Mouse (Mus musculus): ENCODE results near the gene Otud6a. TPM values are rescaled to one million over a fixed set of nuclear protein-coding genes. Genes with fewer than 3 reads are reported as not detected.

The Otud6a gene
- polyA plus RNA-seq, 1 experiment: not detected

GRCm38 (mm10) chrX:100443532-100443931, 14.7 kb downstream of the Otud6a start:
- Histone ChIP-seq H3K27ac (ENCODE audit: insufficient read depth, low read depth, low read length) (no peak overlapping the region), H3K4me1 (ENCODE audit: control insufficient read depth, insufficient read depth, low read length) (no peaks in the 10 kb centered on the region), H3K4me3 (ENCODE audit: insufficient read depth, low read length) (no peak overlapping the region)
- no peak for TF ChIP-seq CTCF (IDR thresholded peaks at IDR 0.05; ENCODE audit: low read depth, low read length)
- no peak for TF ChIP-seq POLR2A (IDR thresholded peaks at IDR 0.05; ENCODE audit: borderline replicate concordance, low read depth, low read length)

GRCm38 (mm10) chrX:100468047-100468446, 39.2 kb downstream of the Otud6a start:
- TF ChIP-seq CTCF (IDR thresholded peaks at IDR 0.05; ENCODE audit: low read depth, low read length) (no peak), POLR2A (IDR thresholded peaks at IDR 0.05; ENCODE audit: borderline replicate concordance, low read depth, low read length) (no peak)
- Histone ChIP-seq H3K4me3 (ENCODE audit: insufficient read depth, low read length) (no peak overlapping the region), H3K4me1 (ENCODE audit: control insufficient read depth, insufficient read depth, low read length) (no peaks in the 10 kb centered on the region), H3K27ac (ENCODE audit: insufficient read depth, low read depth, low read length) (no peak overlapping the region)

GRCm38 (mm10) chrX:100470126-100470525, 41.3 kb downstream of the Otud6a start:
- no peaks in the 10 kb centered on the region for H3K4me1 ChIP-seq (ENCODE audit: control insufficient read depth, insufficient read depth, low read length)
- no peak overlapping the region for H3K4me3 ChIP-seq (ENCODE audit: insufficient read depth, low read length)
- TF ChIP-seq CTCF (IDR thresholded peaks at IDR 0.05; ENCODE audit: low read depth, low read length) (no peak), POLR2A (IDR thresholded peaks at IDR 0.05; ENCODE audit: borderline replicate concordance, low read depth, low read length) (no peak)

DNA sequence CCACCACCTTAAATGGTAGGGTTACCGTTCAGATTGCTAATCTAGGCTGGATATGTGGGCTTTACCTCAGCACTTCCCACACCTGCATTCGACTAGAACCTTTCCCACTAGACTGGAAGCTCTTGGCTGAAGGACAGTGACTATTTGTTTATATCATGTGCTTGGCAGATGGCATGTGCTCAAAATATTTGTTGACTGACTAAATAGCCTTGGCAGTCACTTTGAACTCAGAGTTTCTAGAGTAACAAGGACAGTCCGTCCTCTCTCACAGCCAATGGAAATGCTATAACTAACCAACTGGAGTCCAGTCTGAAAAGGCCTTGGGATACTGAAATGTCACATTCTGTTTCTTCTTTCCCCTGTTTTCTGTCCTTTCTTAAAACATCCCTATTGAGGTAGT, 42.7 kb downstream of the Otud6a start:
- H3K4me1 ChIP-seq (ENCODE audit: control insufficient read depth, insufficient read depth, low read length): no peaks in the 10 kb centered on the region
- TF ChIP-seq CTCF (IDR thresholded peaks at IDR 0.05; ENCODE audit: low read depth, low read length): no peak
- TF ChIP-seq POLR2A (IDR thresholded peaks at IDR 0.05; ENCODE audit: borderline replicate concordance, low read depth, low read length): no peak
- H3K27ac ChIP-seq (ENCODE audit: insufficient read depth, low read depth, low read length): no peak overlapping the region
- H3K4me3 ChIP-seq (ENCODE audit: insufficient read depth, low read length): no peak overlapping the region

More at GRCm38 (mm10) chrX:100470126-100470525, 41.3 kb downstream of the Otud6a start:
- H3K27ac ChIP-seq (ENCODE audit: insufficient read depth, low read depth, low read length): no peak overlapping the region

DNA sequence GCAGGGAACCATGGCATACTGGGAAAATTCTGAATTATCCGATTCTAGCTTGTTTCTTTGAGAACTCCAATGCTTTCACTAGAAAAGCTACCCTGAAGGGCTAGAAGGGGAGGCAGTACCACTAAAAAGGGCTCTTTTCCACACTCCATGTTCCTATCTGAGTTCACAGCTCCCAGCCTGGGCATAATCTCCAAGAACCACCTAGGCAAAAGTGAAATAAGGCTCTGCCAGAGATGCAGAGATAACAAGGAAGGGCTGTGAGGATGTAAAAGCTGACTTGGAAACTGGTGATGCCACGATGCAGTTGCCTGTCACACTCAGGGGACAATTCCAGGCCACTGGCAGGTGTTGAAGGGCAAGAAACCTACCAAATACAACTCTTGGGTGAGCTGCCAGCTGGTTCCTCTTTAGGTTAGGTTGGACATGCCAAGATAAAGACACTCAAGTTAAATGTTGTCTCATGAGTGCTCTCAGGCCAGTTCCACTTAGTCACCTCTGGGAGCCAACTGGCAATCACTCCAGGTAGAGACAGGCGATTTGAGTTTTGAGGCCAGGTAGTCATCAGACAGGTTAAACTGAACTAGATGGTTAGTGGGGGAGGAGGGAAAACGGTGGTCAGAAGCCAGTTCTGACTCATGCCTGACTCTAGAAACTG, 46.9 kb downstream of the Otud6a start:
- Histone ChIP-seq H3K4me3 (ENCODE audit: insufficient read depth, low read length) (no peak overlapping the region), H3K27ac (ENCODE audit: insufficient read depth, low read depth, low read length) (no peak overlapping the region), H3K4me1 (ENCODE audit: control insufficient read depth, insufficient read depth, low read length) (no peaks in the 10 kb centered on the region)
- TF ChIP-seq POLR2A (IDR thresholded peaks at IDR 0.05; ENCODE audit: borderline replicate concordance, low read depth, low read length) (no peak), CTCF (IDR thresholded peaks at IDR 0.05; ENCODE audit: low read depth, low read length) (no peak)

Other genes with a start within 250 kb of the Otud6a start
- not detected in 2 replicates for gene Awat2, start 13.7 kb downstream of the Otud6a start, polyA plus RNA-seq (2012; ENCODE audit: insufficient read depth, insufficient read length, missing spikeins)
- gene Igbp1, start 65.3 kb downstream of the Otud6a start, polyA plus RNA-seq (2012; ENCODE audit: insufficient read depth, insufficient read length, missing spikeins): 82.8 and 83.9 TPM in 2 replicates
- not detected in 2 replicates for gene Dgat2l6, start 95.8 kb downstream of the Otud6a start, polyA plus RNA-seq (2012; ENCODE audit: insufficient read depth, insufficient read length, missing spikeins)
- not detected in 2 replicates for gene Awat1, start 143.2 kb downstream of the Otud6a start, polyA plus RNA-seq (2012; ENCODE audit: insufficient read depth, insufficient read length, missing spikeins)
- gene P2ry4, start 165.9 kb downstream of the Otud6a start, polyA plus RNA-seq (2012; ENCODE audit: insufficient read depth, insufficient read length, missing spikeins): not detected in 2 replicates
- not detected in 2 replicates for gene Arr3, start 176.5 kb downstream of the Otud6a start, polyA plus RNA-seq (2012; ENCODE audit: insufficient read depth, insufficient read length, missing spikeins)
- gene Kif4, start 196.7 kb downstream of the Otud6a start, polyA plus RNA-seq (2012; ENCODE audit: insufficient read depth, insufficient read length, missing spikeins): 9.0 and 13.4 TPM in 2 replicates
- gene Pdzd11, start 197.6 kb downstream of the Otud6a start, polyA plus RNA-seq (2012; ENCODE audit: insufficient read depth, insufficient read length, missing spikeins): 28.8 and 29.7 TPM in 2 replicates

All from bone marrow macrophage, adult 2 months (primary cell).